Mouse (Mus musculus) CH12.LX (cell line): Measurements from ENCODE around the gene B4galt1.

Experiments
- CTCF ChIP-seq, 2 experiments: IDR thresholded peaks in 1 of 2; conservative IDR thresholded peaks in 1 of 2; 2 replicates each; pipeline ENCODE4 v1.5.1; 2011 to 2012; ENCODE audit warnings: low read depth in 2 of 2, low read length in 2 of 2, improper control_type of control experiment in 1 of 2, inconsistent platforms in 1 of 2, mild to moderate bottlenecking in 1 of 2, moderate library complexity in 1 of 2
- ELF1 ChIP-seq: IDR thresholded peaks from 2 replicates; pipeline ENCODE4 v1.6.1; 2014; ENCODE audit warnings: low read depth, mild to moderate bottlenecking, inconsistent platforms, low read length, improper control_type of control experiment
- EP300 ChIP-seq: IDR thresholded peaks from 2 replicates; pipeline ENCODE4 v1.6.1; 2011; ENCODE audit warnings: low read length, improper control_type of control experiment
- GABPA ChIP-seq: IDR thresholded peaks from 2 replicates; pipeline ENCODE4 v1.6.1; 2012; ENCODE audit warnings: low read depth, low read length, improper control_type of control experiment, inconsistent platforms; ENCODE audit not compliant: insufficient replicate concordance
- KAT2A ChIP-seq: IDR thresholded peaks from 2 replicates; pipeline ENCODE4 v1.6.1; 2012; ENCODE audit warnings: low read length, improper control_type of control experiment, inconsistent platforms; ENCODE audit not compliant: insufficient replicate concordance
- MAFK ChIP-seq: IDR thresholded peaks from 2 replicates; pipeline ENCODE4 v1.6.1; 2011; ENCODE audit warnings: low read length, improper control_type of control experiment; ENCODE audit not compliant: insufficient replicate concordance
- MXI1 ChIP-seq: IDR thresholded peaks from 2 replicates; pipeline ENCODE4 v1.6.1; 2011; ENCODE audit warnings: mild to moderate bottlenecking, low read depth, low read length, improper control_type of control experiment
- MYC ChIP-seq: IDR thresholded peaks from 2 replicates; pipeline ENCODE4 v1.6.1; 2011; ENCODE audit warnings: low read depth, mild to moderate bottlenecking, improper control_type of control experiment, low read length
- RCOR1 ChIP-seq: conservative IDR thresholded peaks from 2 replicates; pipeline ENCODE4 v1.6.1; 2012; ENCODE audit warnings: low read depth, mild to moderate bottlenecking, inconsistent platforms, low read length, improper control_type of control experiment
- ZMIZ1 ChIP-seq: IDR thresholded peaks from 2 replicates; pipeline ENCODE4 v1.6.1; 2012; ENCODE audit warnings: low read depth, mild to moderate bottlenecking, inconsistent platforms, low read length, improper control_type of control experiment
- ZNF384 ChIP-seq: IDR thresholded peaks from 2 replicates; pipeline ENCODE4 v1.6.1; 2012; ENCODE audit warnings: low read depth, low read length, improper control_type of control experiment, inconsistent platforms

DNA sequence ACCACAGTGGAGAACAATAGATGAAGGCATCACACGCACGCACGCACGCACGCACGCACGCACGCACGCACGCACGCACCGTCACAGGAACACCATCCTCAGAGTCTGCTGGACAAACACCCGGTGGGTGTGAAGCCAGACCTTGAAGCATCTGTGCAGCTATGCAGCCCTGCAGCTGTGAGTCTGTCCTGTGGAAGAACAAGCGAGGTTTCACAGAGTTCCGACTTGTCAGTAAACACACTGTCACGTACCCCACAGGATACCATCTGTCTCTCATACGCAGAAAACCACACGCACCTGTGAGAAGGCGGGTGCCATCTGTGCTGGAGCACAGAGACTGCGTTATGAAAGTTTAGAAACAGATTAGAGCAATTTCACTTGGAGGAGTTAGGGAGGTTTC lies 22.0 kb upstream of the B4galt1 start:
- peak; percentile 88 for TF ChIP-seq EP300
- TF ChIP-seq ZMIZ1: no peak
- no peak for TF ChIP-seq CTCF (conservative IDR thresholded peaks at IDR 0.05 in 1 of 2, IDR thresholded peaks at IDR 0.05 in 1 of 2; ENCODE audit: low read depth in 2 of 2, low read length in 2 of 2)
- peak; percentile 69; the same call in 1 of the 2 replicates for TF ChIP-seq RCOR1
- TF ChIP-seq MAFK: peak; percentile 50; the same call in 1 of the 2 replicates
- 0 out of 2 replicates have a peak, but pooled peaks have one; percentile 18 for TF ChIP-seq ELF1
- peak; percentile 73 for TF ChIP-seq MYC
- TF ChIP-seq ZNF384: no peak
- TF ChIP-seq GABPA: no peak
- TF ChIP-seq MXI1: no peak
- TF ChIP-seq KAT2A: no peak
